Mouse (Mus musculus): ENCODE measurements around the gene Ntn1. TPM values are rescaled to one million over a fixed set of nuclear protein-coding genes. Genes with fewer than 3 reads are reported as not detected.

The Ntn1 gene
- polyA plus RNA-seq, 1 experiment from 2014 or later, result 0.15 TPM

- ATAC-seq (ENCODE audit: insufficient read depth), result no peak
- H3K27ac ChIP-seq (replicated peaks), result no peak overlapping the region
These were observed 200.7 kb downstream of the Ntn1 start for GRCm38 (mm10) chr11:68199801-68200423.

GRCm38 (mm10) chr11:68199103-68199502, 201.5 kb downstream of the Ntn1 start:
- H3K4me3 ChIP-seq (replicated peaks), result no peak overlapping the region
- H3K4me2 ChIP-seq, result no peak overlapping the region
- no peaks in the 10 kb centered on the region for H3K4me1 ChIP-seq (replicated peaks)
- H3K9ac ChIP-seq, result no peak overlapping the region
- WGBS (ENCODE audit: insufficient replicate concordance), result 67% methylated on average over 8 of the region's 8 CpGs
- H3K27ac ChIP-seq (replicated peaks), result no peak overlapping the region
- H3K9me3 ChIP-seq (replicated peaks), result no peaks in the 10 kb centered on the region
- no peaks in the 10 kb centered on the region for H3K36me3 ChIP-seq (replicated peaks)
- no peak for ATAC-seq (ENCODE audit: insufficient read depth)
- H3K27me3 ChIP-seq, result no peaks in the 10 kb centered on the region

More at GRCm38 (mm10) chr11:68199801-68200423, 200.7 kb downstream of the Ntn1 start:
- no peaks in the 10 kb centered on the region for H3K36me3 ChIP-seq (replicated peaks)
- no peak overlapping the region for H3K4me2 ChIP-seq
- H3K9ac ChIP-seq, result no peak overlapping the region
- no peaks in the 10 kb centered on the region for H3K27me3 ChIP-seq
- no peak overlapping the region for H3K4me3 ChIP-seq (replicated peaks)
- 37% methylated on average over 10 of the region's 10 CpGs for WGBS (ENCODE audit: insufficient replicate concordance)
- no peaks in the 10 kb centered on the region for H3K4me1 ChIP-seq (replicated peaks)
- no peaks in the 10 kb centered on the region for H3K9me3 ChIP-seq (replicated peaks)

- ATAC-seq (ENCODE audit: insufficient read depth), result no peak
- Histone ChIP-seq H3K4me1 (replicated peaks) (no peaks in the 10 kb centered on the region), H3K27me3 (no peaks in the 10 kb centered on the region), H3K36me3 (replicated peaks) (no peaks in the 10 kb centered on the region), H3K9me3 (replicated peaks) (no peaks in the 10 kb centered on the region), H3K27ac (replicated peaks) (no peak overlapping the region), H3K4me3 (replicated peaks) (no peak overlapping the region), H3K4me2 (no peak overlapping the region), H3K9ac (no peak overlapping the region)
- WGBS (ENCODE audit: insufficient replicate concordance), result 59% methylated on average over 10 of the region's 10 CpGs
These were observed 201.9 kb downstream of the Ntn1 start for GRCm38 (mm10) chr11:68198696-68199095.

GRCm38 (mm10) chr11:68197471-68197870, 203.2 kb downstream of the Ntn1 start:
- no peak overlapping the region for H3K4me3 ChIP-seq (replicated peaks)
- H3K4me1 ChIP-seq (replicated peaks), result no peaks in the 10 kb centered on the region
- ATAC-seq (ENCODE audit: insufficient read depth), result no peak
- H3K27ac ChIP-seq (replicated peaks), result no peak overlapping the region
- no peaks in the 10 kb centered on the region for H3K27me3 ChIP-seq
- H3K4me2 ChIP-seq, result no peak overlapping the region
- no peaks in the 10 kb centered on the region for H3K9me3 ChIP-seq (replicated peaks)
- H3K36me3 ChIP-seq (replicated peaks), result no peaks in the 10 kb centered on the region
- no peak overlapping the region for H3K9ac ChIP-seq
- WGBS (ENCODE audit: insufficient replicate concordance), result 71% methylated on average over 11 of the region's 11 CpGs

GRCm38 (mm10) chr11:68196566-68196965, 204.1 kb downstream of the Ntn1 start:
- ATAC-seq (ENCODE audit: insufficient read depth), result no peak
- no peaks in the 10 kb centered on the region for H3K4me1 ChIP-seq (replicated peaks)
- H3K27ac ChIP-seq (replicated peaks), result no peak overlapping the region
- no peak overlapping the region for H3K9ac ChIP-seq
- no peak overlapping the region for H3K4me2 ChIP-seq
- H3K9me3 ChIP-seq (replicated peaks), result no peaks in the 10 kb centered on the region
- H3K27me3 ChIP-seq, result no peaks in the 10 kb centered on the region
- H3K36me3 ChIP-seq (replicated peaks), result no peaks in the 10 kb centered on the region
- no peak overlapping the region for H3K4me3 ChIP-seq (replicated peaks)
- 72% methylated on average over 6 of the region's 6 CpGs for WGBS (ENCODE audit: insufficient replicate concordance)

GRCm38 (mm10) chr11:68195693-68196176, 204.9 kb downstream of the Ntn1 start:
- ATAC-seq (ENCODE audit: insufficient read depth), result no peak
- Histone ChIP-seq H3K27me3 (no peaks in the 10 kb centered on the region), H3K4me1 (replicated peaks) (no peaks in the 10 kb centered on the region), H3K9ac (no peak overlapping the region), H3K27ac (replicated peaks) (no peak overlapping the region), H3K4me3 (replicated peaks) (no peak overlapping the region), H3K36me3 (replicated peaks) (no peaks in the 10 kb centered on the region), H3K4me2 (no peak overlapping the region), H3K9me3 (replicated peaks) (no peaks in the 10 kb centered on the region)
- WGBS (ENCODE audit: insufficient replicate concordance), result 72% methylated on average over 10 of the region's 10 CpGs

- WGBS (ENCODE audit: insufficient replicate concordance), result 56% methylated on average over 6 of the region's 6 CpGs
- no peaks in the 10 kb centered on the region for H3K9me3 ChIP-seq (replicated peaks)
- H3K36me3 ChIP-seq (replicated peaks), result no peaks in the 10 kb centered on the region
- H3K27me3 ChIP-seq, result no peaks in the 10 kb centered on the region
- ATAC-seq (ENCODE audit: insufficient read depth), result no peak
- no peaks in the 10 kb centered on the region for H3K4me1 ChIP-seq (replicated peaks)
- H3K27ac ChIP-seq (replicated peaks), result no peak overlapping the region
- H3K4me3 ChIP-seq (replicated peaks), result no peak overlapping the region
- H3K9ac ChIP-seq, result no peak overlapping the region
- no peak overlapping the region for H3K4me2 ChIP-seq
These were observed 205.5 kb downstream of the Ntn1 start for GRCm38 (mm10) chr11:68195168-68195567.

- Histone ChIP-seq H3K27me3 (no peaks in the 10 kb centered on the region), H3K36me3 (replicated peaks) (no peaks in the 10 kb centered on the region), H3K27ac (replicated peaks) (no peak overlapping the region), H3K4me3 (replicated peaks) (no peak overlapping the region), H3K4me2 (no peak overlapping the region), H3K9me3 (replicated peaks) (no peaks in the 10 kb centered on the region), H3K4me1 (replicated peaks) (no peaks in the 10 kb centered on the region), H3K9ac (no peak overlapping the region)
- ATAC-seq (ENCODE audit: insufficient read depth), result no peak
- 62% methylated on average over 5 of the region's 5 CpGs for WGBS (ENCODE audit: insufficient replicate concordance)
These were observed 209.8 kb downstream of the Ntn1 start for GRCm38 (mm10) chr11:68190849-68191248.

- H3K36me3 ChIP-seq (replicated peaks), result no peaks in the 10 kb centered on the region
- no peak overlapping the region for H3K4me2 ChIP-seq
- H3K4me3 ChIP-seq (replicated peaks), result no peak overlapping the region
- H3K9me3 ChIP-seq (replicated peaks), result no peaks in the 10 kb centered on the region
- no peaks in the 10 kb centered on the region for H3K27me3 ChIP-seq
- 47% methylated on average over 12 of the region's 12 CpGs for WGBS (ENCODE audit: insufficient replicate concordance)
- no peak overlapping the region for H3K9ac ChIP-seq
- H3K27ac ChIP-seq (replicated peaks), result no peak overlapping the region
- ATAC-seq (ENCODE audit: insufficient read depth), result no peak
- H3K4me1 ChIP-seq (replicated peaks), result no peaks in the 10 kb centered on the region
These were observed 211.9 kb downstream of the Ntn1 start for GRCm38 (mm10) chr11:68188695-68189201.

GRCm38 (mm10) chr11:68187242-68187641, 213.4 kb downstream of the Ntn1 start:
- no peaks in the 10 kb centered on the region for H3K4me1 ChIP-seq (replicated peaks)
- H3K4me2 ChIP-seq, result no peak overlapping the region
- no peak overlapping the region for H3K4me3 ChIP-seq (replicated peaks)
- no peak overlapping the region for H3K9ac ChIP-seq
- no peaks in the 10 kb centered on the region for H3K36me3 ChIP-seq (replicated peaks)
- no peak overlapping the region for H3K27ac ChIP-seq (replicated peaks)
- no peaks in the 10 kb centered on the region for H3K27me3 ChIP-seq
- no peak for ATAC-seq (ENCODE audit: insufficient read depth)
- WGBS (ENCODE audit: insufficient replicate concordance), result 67% methylated on average over 8 of the region's 8 CpGs
- no peaks in the 10 kb centered on the region for H3K9me3 ChIP-seq (replicated peaks)

GRCm38 (mm10) chr11:68185647-68186046, 215.0 kb downstream of the Ntn1 start:
- Histone ChIP-seq H3K27ac (replicated peaks) (no peak overlapping the region), H3K4me1 (replicated peaks) (no peaks in the 10 kb centered on the region), H3K9me3 (replicated peaks) (no peaks in the 10 kb centered on the region), H3K4me3 (replicated peaks) (no peak overlapping the region), H3K4me2 (no peak overlapping the region), H3K27me3 (no peaks in the 10 kb centered on the region), H3K9ac (no peak overlapping the region), H3K36me3 (replicated peaks) (no peaks in the 10 kb centered on the region)
- no peak for ATAC-seq (ENCODE audit: insufficient read depth)
- WGBS (ENCODE audit: insufficient replicate concordance), result 80% methylated on average over 3 of the region's 3 CpGs

GRCm38 (mm10) chr11:68177415-68177814, 223.2 kb downstream of the Ntn1 start:
- Histone ChIP-seq H3K27ac (replicated peaks) (no peak overlapping the region), H3K9me3 (replicated peaks) (no peaks in the 10 kb centered on the region), H3K36me3 (replicated peaks) (no peaks in the 10 kb centered on the region), H3K9ac (no peak overlapping the region), H3K4me1 (replicated peaks) (no peaks in the 10 kb centered on the region), H3K4me2 (no peak overlapping the region), H3K4me3 (replicated peaks) (no peak overlapping the region), H3K27me3 (no peaks in the 10 kb centered on the region)
- no peak for ATAC-seq (ENCODE audit: insufficient read depth)
- 52% methylated on average over 7 of the region's 7 CpGs for whole genome bisulfite sequencing (ENCODE audit: insufficient replicate concordance)
